Mouse (Mus musculus) embryonic facial prominence, embryonic 12.5 days (tissue): ENCODE measurements around the gene Iqsec1. TPM values are rescaled to one million over a fixed set of nuclear protein-coding genes. Genes with fewer than 3 reads are reported as not detected.

Source experiments
- ATAC-seq: fragments of 200-750 bp; cut with Nextera tagmentation; 2 replicates; pipeline ENCODE4 v1.8.0; 2017; ENCODE audit not compliant: insufficient number of reproducible peaks, insufficient read depth, low FRiP score, low TSS enrichment
- H3K27ac ChIP-seq: fragments of 300-500 bp; sonication (generic); 2 replicates; pipeline ENCODE4 v1.5.1; 2016; ENCODE audit warnings: mild to moderate bottlenecking
- H3K27me3 ChIP-seq: fragments of 300-500 bp; sonication (generic); 2 replicates; pipeline ENCODE4 v1.6.1; 2016; ENCODE audit warnings: mild to moderate bottlenecking, moderate library complexity
- H3K36me3 ChIP-seq: fragments of 300-500 bp; sonication (generic); 2 replicates; pipeline ENCODE4 v1.6.1; 2016; ENCODE audit warnings: mild to moderate bottlenecking
- H3K4me1 ChIP-seq: fragments of 300-500 bp; sonication (generic); 2 replicates; pipeline ENCODE4 v1.6.1; 2016
- H3K4me2 ChIP-seq: fragments of 300-500 bp; sonication (generic); replicated peaks from 2 replicates; pipeline ENCODE4 v1.6.1; 2016; ENCODE audit warnings: mild to moderate bottlenecking, moderate library complexity
- H3K4me3 ChIP-seq: fragments of 300-500 bp; sonication (generic); 2 replicates; pipeline ENCODE4 v1.5.1; 2016; ENCODE audit warnings: mild to moderate bottlenecking
- H3K9ac ChIP-seq: fragments of 300-500 bp; sonication (generic); 2 replicates; pipeline ENCODE4 v1.6.1; 2016; ENCODE audit warnings: mild to moderate bottlenecking, moderate library complexity
- H3K9me3 ChIP-seq: fragments of 300-500 bp; sonication (generic); 2 replicates; pipeline ENCODE4 v1.6.1; 2016; ENCODE audit warnings: mild to moderate bottlenecking, moderate library complexity
- WGBS: fragments of 180-500 bp; shearing (Covaris S2); methylation state at CpG from one replicate; pipeline ENCODE4 v1.1.7; 2016; 5-methylcytosine and 5-hydroxymethylcytosine counted together
- polyA plus RNA-seq: library from polyadenylated mRNA; unstranded; fragments of >200 nt; fragmentation: Nextera tagmentation; extraction: Ambion mirVana; gene quantifications from 2 replicates; pipeline ENCODE4 v1.2.1, GENCODE M21; 2016

The Iqsec1 gene
- polyA plus RNA-seq, 1 experiment from 2014 or later = 11.0 TPM

DNA sequence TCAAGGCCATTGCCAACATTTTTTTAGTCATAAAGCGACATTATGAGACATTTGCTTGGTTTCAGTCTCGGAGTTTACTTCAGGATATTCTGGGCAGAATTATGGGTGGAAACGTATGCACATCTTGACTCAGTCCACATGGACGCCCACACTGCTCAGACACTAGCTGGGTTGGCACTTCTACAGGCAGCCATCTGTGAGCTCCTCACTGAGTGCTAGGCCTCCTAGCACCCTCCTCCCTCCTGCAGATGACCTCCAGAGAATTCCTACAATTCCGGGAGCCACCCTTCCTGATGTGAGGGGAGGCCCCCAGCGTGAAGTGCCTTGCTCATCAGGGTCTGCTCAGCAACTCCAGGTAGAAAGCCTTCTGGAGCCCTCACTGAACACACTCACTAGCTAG is 158.9 kb downstream of the Iqsec1 start:
- Histone ChIP-seq H3K4me2 (no peak overlapping the region), H3K27me3 (no peaks in the 10 kb centered on the region), H3K9ac (no peak overlapping the region), H3K9me3 (no peaks in the 10 kb centered on the region), H3K4me1 (no peaks in the 10 kb centered on the region), H3K36me3 (no peaks in the 10 kb centered on the region), H3K4me3 (no peak overlapping the region), H3K27ac (no peak overlapping the region)
- 82% methylated on average over 6 of the region's 6 CpGs for WGBS
- ATAC-seq = no peak

DNA sequence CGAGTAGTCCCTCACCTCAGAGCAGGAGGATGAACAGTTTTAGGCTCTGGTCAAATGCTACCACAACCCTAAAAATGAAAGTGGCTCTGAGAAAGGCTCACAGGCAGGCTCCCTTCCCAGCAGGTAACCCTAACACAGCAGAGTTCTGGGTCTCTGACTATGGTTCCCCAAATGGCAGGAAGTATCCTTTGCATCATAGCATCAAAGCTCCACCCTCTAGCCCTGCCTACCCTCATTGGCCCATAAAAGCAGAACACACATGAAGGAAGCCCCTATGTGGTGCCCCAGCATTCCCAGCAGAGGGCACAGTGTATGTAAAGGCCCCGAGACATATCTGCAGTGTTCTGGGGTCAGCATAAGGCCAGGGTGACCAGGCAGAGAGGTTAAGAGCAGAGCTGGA is 163.4 kb downstream of the Iqsec1 start:
- H3K4me3 ChIP-seq = no peak overlapping the region
- H3K4me1 ChIP-seq = no peaks in the 10 kb centered on the region
- WGBS = 75% methylated on average over 2 of the region's 2 CpGs
- no peaks in the 10 kb centered on the region for H3K27me3 ChIP-seq
- no peak overlapping the region for H3K4me2 ChIP-seq
- H3K9me3 ChIP-seq = no peaks in the 10 kb centered on the region
- no peaks in the 10 kb centered on the region for H3K36me3 ChIP-seq
- no peak overlapping the region for H3K27ac ChIP-seq
- no peak for ATAC-seq
- H3K9ac ChIP-seq = no peak overlapping the region

DNA sequence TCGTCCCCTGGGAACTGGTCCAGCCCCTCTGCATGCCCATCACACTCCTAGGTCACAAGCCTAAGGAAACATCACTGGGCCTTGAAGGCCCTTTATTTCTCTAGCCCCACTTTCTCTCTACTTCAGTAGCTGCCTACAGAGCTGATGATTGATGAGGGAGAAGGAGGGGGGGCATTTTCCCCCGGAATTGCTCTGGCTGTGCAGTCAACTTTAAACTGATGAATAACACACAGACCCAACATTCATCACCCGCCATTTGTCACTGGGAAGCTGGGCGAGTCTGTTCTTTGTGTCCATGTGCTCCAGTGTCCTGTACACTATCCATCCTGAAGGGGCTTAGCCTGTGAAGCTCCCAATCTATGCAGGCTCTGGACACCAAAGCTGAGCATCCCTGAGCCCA is 165.2 kb downstream of the Iqsec1 start:
- no peak overlapping the region for H3K4me2 ChIP-seq
- H3K4me1 ChIP-seq = no peaks in the 10 kb centered on the region
- H3K27ac ChIP-seq = no peak overlapping the region
- no peaks in the 10 kb centered on the region for H3K9me3 ChIP-seq
- no peak overlapping the region for H3K9ac ChIP-seq
- no peak overlapping the region for H3K4me3 ChIP-seq
- H3K36me3 ChIP-seq = no peaks in the 10 kb centered on the region
- no peaks in the 10 kb centered on the region for H3K27me3 ChIP-seq
- 53% methylated on average over 4 of the region's 4 CpGs for WGBS
- ATAC-seq = no peak

DNA sequence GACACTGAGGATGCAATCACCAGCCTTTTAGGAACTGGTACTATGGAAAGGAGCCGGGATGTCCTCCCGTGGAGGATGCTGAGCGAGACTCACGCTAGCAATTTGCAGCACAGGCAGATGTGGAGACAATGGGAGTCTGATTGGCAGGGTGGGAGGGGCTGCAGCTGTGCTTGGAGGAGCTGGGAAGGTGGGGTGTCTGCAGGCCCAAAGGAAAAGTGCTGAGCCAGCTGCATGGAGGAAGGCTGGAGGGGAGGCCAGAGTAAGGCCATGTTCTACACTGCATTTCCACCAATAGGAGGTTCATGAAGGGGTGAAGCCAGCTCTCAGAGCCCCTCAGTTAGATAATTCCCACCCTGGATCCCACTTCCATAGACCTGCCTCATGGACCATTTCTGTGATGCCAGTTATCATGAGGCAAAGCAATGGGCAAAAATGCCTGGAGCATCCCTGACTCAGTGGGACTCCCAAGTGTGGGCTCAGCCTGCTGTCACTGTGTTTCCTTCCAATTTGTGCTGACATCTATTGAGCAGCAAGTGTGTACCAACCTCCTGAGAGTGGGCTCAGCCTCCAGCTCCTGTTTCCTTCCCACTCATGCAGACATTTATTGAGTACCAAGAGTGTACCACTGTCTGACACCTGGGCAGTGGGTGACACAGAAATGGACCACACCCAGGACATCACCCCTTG is 166.4 kb downstream of the Iqsec1 start:
- ATAC-seq = no peak
- Histone ChIP-seq H3K9me3 (no peaks in the 10 kb centered on the region), H3K27me3 (no peaks in the 10 kb centered on the region), H3K27ac (no peak overlapping the region), H3K9ac (no peak overlapping the region), H3K36me3 (no peaks in the 10 kb centered on the region), H3K4me1 (no peaks in the 10 kb centered on the region), H3K4me2 (no peak overlapping the region), H3K4me3 (no peak overlapping the region)
- 35% methylated on average over 4 of the region's 4 CpGs for WGBS

DNA sequence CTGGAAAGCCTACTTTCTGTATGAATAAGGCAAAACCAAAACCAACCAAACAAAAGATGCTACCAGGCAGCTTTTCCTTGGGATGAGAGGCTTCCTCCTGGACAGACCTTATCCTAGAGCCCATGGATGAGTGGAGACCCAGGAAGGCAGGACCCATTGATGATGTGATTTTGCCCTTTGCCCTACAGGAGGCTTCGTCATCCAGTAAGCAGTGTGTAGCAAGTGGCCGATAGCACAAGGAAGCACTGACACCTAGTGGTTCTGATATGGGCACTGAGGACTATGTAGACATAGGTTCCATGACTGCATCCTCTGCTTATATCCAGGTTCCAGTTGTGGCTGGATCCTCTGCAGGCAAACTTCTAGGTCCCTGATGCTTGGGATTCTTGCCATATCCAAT is 168.6 kb downstream of the Iqsec1 start:
- Histone ChIP-seq H3K4me3 (no peak overlapping the region), H3K36me3 (no peaks in the 10 kb centered on the region), H3K4me1 (no peaks in the 10 kb centered on the region), H3K27ac (no peak overlapping the region), H3K27me3 (no peaks in the 10 kb centered on the region), H3K9me3 (no peaks in the 10 kb centered on the region), H3K4me2 (no peak overlapping the region), H3K9ac (no peak overlapping the region)
- WGBS = 69% methylated on average over 2 of the region's 2 CpGs
- ATAC-seq = no peak

DNA sequence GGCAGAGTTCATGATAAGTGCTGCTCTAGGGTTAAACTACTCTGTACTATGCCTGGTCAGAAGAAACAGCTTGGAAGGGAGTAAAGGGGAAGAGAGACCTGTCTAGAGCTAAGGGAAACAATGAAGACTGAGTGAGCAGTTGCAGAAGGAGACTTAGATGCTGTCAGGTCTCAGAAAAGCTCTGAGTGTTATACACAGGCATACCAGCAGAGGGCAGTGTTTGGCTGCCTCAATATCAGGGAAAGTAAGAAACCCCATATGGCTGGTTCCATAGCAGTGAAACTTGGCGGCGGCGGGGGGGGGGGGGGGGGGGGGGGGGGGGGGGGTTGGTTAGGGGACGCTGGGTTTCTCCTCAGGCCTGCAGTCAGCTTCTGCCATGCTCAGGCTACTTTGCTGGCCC is 169.5 kb downstream of the Iqsec1 start:
- no peak overlapping the region for H3K9ac ChIP-seq
- no peak overlapping the region for H3K4me2 ChIP-seq
- no peaks in the 10 kb centered on the region for H3K27me3 ChIP-seq
- no peaks in the 10 kb centered on the region for H3K9me3 ChIP-seq
- 0% methylated on average over 3 of the region's 4 CpGs for WGBS
- ATAC-seq = no peak
- no peak overlapping the region for H3K27ac ChIP-seq
- H3K4me3 ChIP-seq = no peak overlapping the region
- H3K4me1 ChIP-seq = no peaks in the 10 kb centered on the region
- no peaks in the 10 kb centered on the region for H3K36me3 ChIP-seq

- Histone ChIP-seq H3K9me3 (no peaks in the 10 kb centered on the region), H3K4me3 (no peak overlapping the region), H3K4me2 (no peak overlapping the region), H3K4me1 (no peaks in the 10 kb centered on the region), H3K27me3 (no peaks in the 10 kb centered on the region), H3K27ac (no peak overlapping the region), H3K9ac (no peak overlapping the region), H3K36me3 (no peaks in the 10 kb centered on the region)
- no peak for ATAC-seq
- WGBS = 78% methylated on average over 3 of the region's 3 CpGs
Measured at GRCm38 (mm10) chr6:90816551-90816950, 171.9 kb downstream of the Iqsec1 start.

- Histone ChIP-seq H3K9ac (no peak overlapping the region), H3K9me3 (no peaks in the 10 kb centered on the region), H3K27me3 (no peaks in the 10 kb centered on the region), H3K4me3 (no peak overlapping the region), H3K4me1 (peaks cover 2% of the 10 kb centered on the region; the same call in 1 of the 2 replicates), H3K36me3 (no peaks in the 10 kb centered on the region), H3K27ac (no peak overlapping the region), H3K4me2 (no peak overlapping the region)
- no peak for ATAC-seq
- WGBS = 66% methylated on average over 3 of the region's 3 CpGs
Measured at GRCm38 (mm10) chr6:90815341-90815740, 173.1 kb downstream of the Iqsec1 start.

DNA sequence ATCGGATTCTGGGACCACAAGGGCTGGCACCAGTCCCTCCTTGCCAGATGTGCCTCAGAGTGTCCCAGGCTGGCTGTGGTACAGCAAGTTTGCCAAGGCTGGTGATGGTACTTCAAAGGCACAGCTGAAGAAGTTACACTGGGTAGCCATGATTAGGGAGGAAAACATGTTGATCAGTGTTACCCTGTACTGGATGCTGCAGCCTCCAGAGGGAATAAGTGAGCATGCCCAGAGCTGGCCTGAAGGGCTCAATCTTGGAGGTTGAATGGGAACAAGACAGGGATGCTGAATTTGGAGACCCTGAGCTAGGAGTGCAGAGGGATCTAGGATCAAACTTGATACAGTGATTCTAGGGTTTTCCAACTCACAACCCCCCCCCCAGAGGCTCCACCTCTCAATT is 175.0 kb downstream of the Iqsec1 start:
- Histone ChIP-seq H3K27ac (no peak overlapping the region), H3K36me3 (no peaks in the 10 kb centered on the region), H3K4me2 (no peak overlapping the region), H3K9ac (no peak overlapping the region), H3K27me3 (no peaks in the 10 kb centered on the region), H3K9me3 (no peaks in the 10 kb centered on the region), H3K4me1 (peaks cover 11% of the 10 kb centered on the region; the same call in 1 of the 2 replicates), H3K4me3 (no peak overlapping the region)
- no peak for ATAC-seq
- whole genome bisulfite sequencing = 75% methylated on average over 1 of the region's 1 CpGs

DNA sequence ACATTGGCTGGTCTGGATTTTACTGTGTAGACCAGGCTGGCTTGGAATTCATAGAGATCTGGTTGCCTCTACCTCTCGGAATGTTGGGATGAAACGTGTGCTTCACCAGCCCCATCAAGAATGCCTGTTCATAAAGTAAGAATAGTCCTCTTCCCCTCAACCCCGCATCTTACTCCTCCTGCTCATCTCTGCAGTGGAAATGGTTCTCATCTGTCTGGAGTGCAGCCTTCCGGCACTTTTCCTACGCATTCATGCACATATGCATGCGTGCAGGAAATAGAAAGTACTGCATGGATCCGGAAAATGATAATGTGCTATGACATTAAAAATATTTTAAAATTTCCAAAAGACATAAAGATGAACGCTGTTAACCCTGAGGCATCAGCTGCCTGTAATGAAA is 175.9 kb downstream of the Iqsec1 start:
- 82% methylated on average over 8 of the region's 8 CpGs for WGBS
- Histone ChIP-seq H3K27ac (no peak overlapping the region), H3K9ac (no peak overlapping the region), H3K27me3 (no peaks in the 10 kb centered on the region), H3K9me3 (no peaks in the 10 kb centered on the region), H3K4me2 (no peak overlapping the region), H3K36me3 (no peaks in the 10 kb centered on the region), H3K4me3 (no peak overlapping the region), H3K4me1 (peaks cover 18% of the 10 kb centered on the region; the same call in 1 of the 2 replicates)
- ATAC-seq = no peak

DNA sequence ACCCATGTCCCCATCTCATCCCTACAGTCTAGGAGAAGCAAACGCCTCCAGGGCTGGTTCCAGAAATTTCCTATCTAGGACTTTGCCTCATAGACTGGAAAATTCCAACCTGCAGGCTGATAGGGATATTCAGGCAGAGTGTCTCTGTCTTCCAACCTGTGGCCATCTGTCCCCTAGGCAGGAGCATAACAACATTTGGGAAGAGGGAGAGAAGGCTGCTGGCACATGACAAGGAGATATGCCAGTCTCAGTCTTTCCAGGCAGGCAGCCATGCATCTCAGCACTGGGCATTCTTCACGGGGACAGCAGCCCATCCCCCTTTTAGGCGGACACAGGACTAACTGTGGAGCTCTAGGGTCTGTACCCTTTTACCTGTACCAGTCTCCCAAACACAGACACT is 176.4 kb downstream of the Iqsec1 start:
- ATAC-seq = no peak
- Histone ChIP-seq H3K4me2 (no peak overlapping the region), H3K27ac (no peak overlapping the region), H3K4me1 (peaks cover 18% of the 10 kb centered on the region; the same call in 1 of the 2 replicates), H3K9ac (no peak overlapping the region), H3K36me3 (no peaks in the 10 kb centered on the region), H3K9me3 (no peaks in the 10 kb centered on the region), H3K27me3 (no peaks in the 10 kb centered on the region), H3K4me3 (no peak overlapping the region)
- WGBS = 59% methylated on average over 3 of the region's 3 CpGs

- peaks cover 18% of the 10 kb centered on the region; the same call in 1 of the 2 replicates for H3K4me1 ChIP-seq
- 41% methylated on average over 1 of the region's 1 CpGs for WGBS
- no peak for ATAC-seq
- H3K4me3 ChIP-seq = no peak overlapping the region
- H3K4me2 ChIP-seq = no peak overlapping the region
- no peaks in the 10 kb centered on the region for H3K36me3 ChIP-seq
- no peaks in the 10 kb centered on the region for H3K27me3 ChIP-seq
- no peaks in the 10 kb centered on the region for H3K9me3 ChIP-seq
- no peak overlapping the region for H3K9ac ChIP-seq
- H3K27ac ChIP-seq = no peak overlapping the region
Measured at GRCm38 (mm10) chr6:90810576-90810975, 177.9 kb downstream of the Iqsec1 start.
